Mouse (Mus musculus): ENCODE results near the gene Olfr548-ps1.

Olfr548-ps1 gene

GRCm38 (mm10) chr7:102575998-102576397 is 35.3 kb downstream of the Olfr548-ps1 start:
- no peak for DNase-seq

DNA sequence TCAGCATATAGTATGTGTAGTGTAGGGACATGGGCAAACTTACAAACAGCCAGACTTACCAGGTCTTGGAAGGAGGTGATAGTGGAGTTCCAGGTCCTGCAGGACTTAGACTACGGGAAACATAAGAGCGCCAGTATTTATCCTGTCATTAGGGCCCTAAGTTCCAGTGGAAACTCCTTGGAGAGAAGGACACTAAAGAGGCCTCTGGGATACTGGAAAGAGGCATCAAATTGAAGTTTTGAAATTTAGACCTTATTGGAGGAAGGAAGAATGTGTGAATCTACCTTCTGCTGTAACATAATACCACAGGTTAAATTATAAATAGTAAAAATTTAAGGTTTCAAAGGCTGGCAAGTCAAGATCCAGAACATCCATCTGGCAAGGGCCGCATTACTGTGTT is 51.1 kb downstream of the Olfr548-ps1 start, which contains the start of gene Olfr551:
Olfr551 (minus strand) TSS at position 101 of the 400 bp plus-strand sequence.
- DNase-seq = no peak

Data from kidney, postnatal 25 days (tissue).